Mouse (Mus musculus): ENCODE measurements at regions not wholly inside any gene's neighbourhood (a gene's known extent, or its start where the extent isn't known, plus 50 kb on each side); places are given as distances from the start of the nearest gene placed in this dataset.

- Histone ChIP-seq H3K4me3 (replicated peaks; ENCODE audit: low read depth, low read length) (no peak overlapping the region), H3K4me1 (ENCODE audit: control insufficient read depth, insufficient read depth, low read length) (no peaks in the 10 kb centered on the region), H3K27me3 (ENCODE audit: control insufficient read depth, insufficient read depth, low read length) (no peaks in the 10 kb centered on the region), H3K4me2 (ENCODE audit: low read length) (no peak overlapping the region), H3K9ac (replicated peaks; ENCODE audit: low read length) (no peak overlapping the region), H3K9me3 (ENCODE audit: control insufficient read depth, low read length) (no peaks in the 10 kb centered on the region), H3K36me3 (ENCODE audit: control insufficient read depth, insufficient read depth, low read length) (no peaks in the 10 kb centered on the region), H3K27ac (replicated peaks; ENCODE audit: low read depth, low read length) (no peak overlapping the region)
- ATAC-seq (ENCODE audit: low FRiP score, low TSS enrichment): no peak
- WGBS: 88% methylated on average over 7 of the region's 7 CpGs
- no peak for DNase-seq
Observed at GRCm38 (mm10) chr2:70914372-70914771, 88.8 kb upstream of the Tlk1 start.

GRCm38 (mm10) chr2:70909401-70909800, 83.9 kb upstream of the Tlk1 start:
- H3K4me1 ChIP-seq (ENCODE audit: control insufficient read depth, insufficient read depth, low read length): peaks cover 8% of the 10 kb centered on the region
- no peak for ATAC-seq (ENCODE audit: low FRiP score, low TSS enrichment)
- no peaks in the 10 kb centered on the region for H3K9me3 ChIP-seq (ENCODE audit: control insufficient read depth, low read length)
- H3K9ac ChIP-seq (replicated peaks; ENCODE audit: low read length): no peak overlapping the region
- no peak for DNase-seq
- 77% methylated on average over 1 of the region's 1 CpGs for WGBS
- H3K27me3 ChIP-seq (ENCODE audit: control insufficient read depth, insufficient read depth, low read length): no peaks in the 10 kb centered on the region
- no peak overlapping the region for H3K27ac ChIP-seq (replicated peaks; ENCODE audit: low read depth, low read length)
- H3K4me2 ChIP-seq (ENCODE audit: low read length): no peak overlapping the region
- no peak overlapping the region for H3K4me3 ChIP-seq (replicated peaks; ENCODE audit: low read depth, low read length)
- H3K36me3 ChIP-seq (ENCODE audit: control insufficient read depth, insufficient read depth, low read length): no peaks in the 10 kb centered on the region

- H3K27ac ChIP-seq (replicated peaks; ENCODE audit: low read depth, low read length): no peak overlapping the region
- no peaks in the 10 kb centered on the region for H3K9me3 ChIP-seq (ENCODE audit: control insufficient read depth, low read length)
- ATAC-seq (ENCODE audit: low FRiP score, low TSS enrichment): no peak
- no peak overlapping the region for H3K9ac ChIP-seq (replicated peaks; ENCODE audit: low read length)
- peak; percentile 21 for DNase-seq
- WGBS: 67% methylated on average over 1 of the region's 1 CpGs
- H3K27me3 ChIP-seq (ENCODE audit: control insufficient read depth, insufficient read depth, low read length): no peaks in the 10 kb centered on the region
- H3K4me1 ChIP-seq (ENCODE audit: control insufficient read depth, insufficient read depth, low read length): peaks cover 8% of the 10 kb centered on the region
- H3K36me3 ChIP-seq (ENCODE audit: control insufficient read depth, insufficient read depth, low read length): no peaks in the 10 kb centered on the region
- H3K4me2 ChIP-seq (ENCODE audit: low read length): no peak overlapping the region
- H3K4me3 ChIP-seq (replicated peaks; ENCODE audit: low read depth, low read length): no peak overlapping the region
Observed at GRCm38 (mm10) chr2:70908579-70908978, 83.1 kb upstream of the Tlk1 start.

- Histone ChIP-seq H3K27me3 (ENCODE audit: control insufficient read depth, insufficient read depth, low read length) (no peaks in the 10 kb centered on the region), H3K27ac (replicated peaks; ENCODE audit: low read depth, low read length) (no peak overlapping the region), H3K9me3 (ENCODE audit: control insufficient read depth, low read length) (no peaks in the 10 kb centered on the region), H3K9ac (replicated peaks; ENCODE audit: low read length) (no peak overlapping the region), H3K4me3 (replicated peaks; ENCODE audit: low read depth, low read length) (no peak overlapping the region), H3K4me2 (ENCODE audit: low read length) (no peak overlapping the region), H3K4me1 (ENCODE audit: control insufficient read depth, insufficient read depth, low read length) (peaks cover 8% of the 10 kb centered on the region), H3K36me3 (ENCODE audit: control insufficient read depth, insufficient read depth, low read length) (no peaks in the 10 kb centered on the region)
- DNase-seq (no peak), ATAC-seq (ENCODE audit: low FRiP score, low TSS enrichment) (no peak)
- WGBS: 63% methylated on average over 3 of the region's 3 CpGs
Observed at GRCm38 (mm10) chr2:70906216-70906615, 80.7 kb upstream of the Tlk1 start.

GRCm38 (mm10) chr2:70904429-70904828, 78.9 kb upstream of the Tlk1 start:
- no peak for ATAC-seq (ENCODE audit: low FRiP score, low TSS enrichment)
- no peak overlapping the region for H3K9ac ChIP-seq (replicated peaks; ENCODE audit: low read length)
- no peak overlapping the region for H3K27ac ChIP-seq (replicated peaks; ENCODE audit: low read depth, low read length)
- H3K4me3 ChIP-seq (replicated peaks; ENCODE audit: low read depth, low read length): no peak overlapping the region
- no peaks in the 10 kb centered on the region for H3K9me3 ChIP-seq (ENCODE audit: control insufficient read depth, low read length)
- DNase-seq: no peak
- H3K4me2 ChIP-seq (ENCODE audit: low read length): no peak overlapping the region
- H3K4me1 ChIP-seq (ENCODE audit: control insufficient read depth, insufficient read depth, low read length): peaks cover 8% of the 10 kb centered on the region
- no peaks in the 10 kb centered on the region for H3K27me3 ChIP-seq (ENCODE audit: control insufficient read depth, insufficient read depth, low read length)
- WGBS: 92% methylated on average over 5 of the region's 5 CpGs
- no peaks in the 10 kb centered on the region for H3K36me3 ChIP-seq (ENCODE audit: control insufficient read depth, insufficient read depth, low read length)

- H3K4me2 ChIP-seq (ENCODE audit: low read length): no peak overlapping the region
- no peaks in the 10 kb centered on the region for H3K9me3 ChIP-seq (ENCODE audit: control insufficient read depth, low read length)
- ATAC-seq (ENCODE audit: low FRiP score, low TSS enrichment) (no peak), DNase-seq (no peak)
- 93% methylated on average over 3 of the region's 3 CpGs for WGBS
- no peak overlapping the region for H3K9ac ChIP-seq (replicated peaks; ENCODE audit: low read length)
- no peaks in the 10 kb centered on the region for H3K4me1 ChIP-seq (ENCODE audit: control insufficient read depth, insufficient read depth, low read length)
- H3K27me3 ChIP-seq (ENCODE audit: control insufficient read depth, insufficient read depth, low read length): no peaks in the 10 kb centered on the region
- H3K27ac ChIP-seq (replicated peaks; ENCODE audit: low read depth, low read length): no peak overlapping the region
- no peaks in the 10 kb centered on the region for H3K36me3 ChIP-seq (ENCODE audit: control insufficient read depth, insufficient read depth, low read length)
- no peak overlapping the region for H3K4me3 ChIP-seq (replicated peaks; ENCODE audit: low read depth, low read length)
Observed at GRCm38 (mm10) chr2:70902196-70902595, 76.7 kb upstream of the Tlk1 start.

GRCm38 (mm10) chr2:70901479-70901878, 76.0 kb upstream of the Tlk1 start:
- Histone ChIP-seq H3K9me3 (ENCODE audit: control insufficient read depth, low read length) (no peaks in the 10 kb centered on the region), H3K27me3 (ENCODE audit: control insufficient read depth, insufficient read depth, low read length) (no peaks in the 10 kb centered on the region), H3K36me3 (ENCODE audit: control insufficient read depth, insufficient read depth, low read length) (no peaks in the 10 kb centered on the region), H3K27ac (replicated peaks; ENCODE audit: low read depth, low read length) (no peak overlapping the region), H3K9ac (replicated peaks; ENCODE audit: low read length) (no peak overlapping the region), H3K4me1 (ENCODE audit: control insufficient read depth, insufficient read depth, low read length) (no peaks in the 10 kb centered on the region), H3K4me3 (replicated peaks; ENCODE audit: low read depth, low read length) (no peak overlapping the region), H3K4me2 (ENCODE audit: low read length) (no peak overlapping the region)
- no peak for ATAC-seq (ENCODE audit: low FRiP score, low TSS enrichment)
- WGBS: 87% methylated on average over 14 of the region's 14 CpGs
- no peak for DNase-seq

GRCm38 (mm10) chr2:70899056-70899455, 73.5 kb upstream of the Tlk1 start:
- no peaks in the 10 kb centered on the region for H3K36me3 ChIP-seq (ENCODE audit: control insufficient read depth, insufficient read depth, low read length)
- H3K4me3 ChIP-seq (replicated peaks; ENCODE audit: low read depth, low read length): no peak overlapping the region
- H3K4me1 ChIP-seq (ENCODE audit: control insufficient read depth, insufficient read depth, low read length): no peaks in the 10 kb centered on the region
- no peak overlapping the region for H3K9ac ChIP-seq (replicated peaks; ENCODE audit: low read length)
- no peaks in the 10 kb centered on the region for H3K9me3 ChIP-seq (ENCODE audit: control insufficient read depth, low read length)
- no peak overlapping the region for H3K4me2 ChIP-seq (ENCODE audit: low read length)
- WGBS: 92% methylated on average over 4 of the region's 4 CpGs
- DNase-seq (no peak), ATAC-seq (ENCODE audit: low FRiP score, low TSS enrichment) (no peak)
- H3K27me3 ChIP-seq (ENCODE audit: control insufficient read depth, insufficient read depth, low read length): no peaks in the 10 kb centered on the region
- no peak overlapping the region for H3K27ac ChIP-seq (replicated peaks; ENCODE audit: low read depth, low read length)

- 74% methylated on average over 9 of the region's 9 CpGs for WGBS
- Histone ChIP-seq H3K4me2 (ENCODE audit: low read length) (no peak overlapping the region), H3K9ac (replicated peaks; ENCODE audit: low read length) (no peak overlapping the region), H3K4me3 (replicated peaks; ENCODE audit: low read depth, low read length) (no peak overlapping the region), H3K4me1 (ENCODE audit: control insufficient read depth, insufficient read depth, low read length) (no peaks in the 10 kb centered on the region), H3K36me3 (ENCODE audit: control insufficient read depth, insufficient read depth, low read length) (no peaks in the 10 kb centered on the region), H3K9me3 (ENCODE audit: control insufficient read depth, low read length) (no peaks in the 10 kb centered on the region), H3K27me3 (ENCODE audit: control insufficient read depth, insufficient read depth, low read length) (no peaks in the 10 kb centered on the region), H3K27ac (replicated peaks; ENCODE audit: low read depth, low read length) (no peak overlapping the region)
- no peak for ATAC-seq (ENCODE audit: low FRiP score, low TSS enrichment)
- no peak for DNase-seq
Observed at GRCm38 (mm10) chr2:70898396-70898795, 72.9 kb upstream of the Tlk1 start.

Measured in midbrain, embryonic 14.5 days (tissue).